Mouse (Mus musculus) thymus, postnatal 10 days (tissue): ENCODE results near the gene Gm9918.

ENCODE experiments used
- DNase-seq, 2 experiments: peaks; one replicate each; pipeline ENCODE4 v3.0.0; 2021; ENCODE audit warnings: low spot score in 2 of 2

The Gm9918 gene

DNA sequence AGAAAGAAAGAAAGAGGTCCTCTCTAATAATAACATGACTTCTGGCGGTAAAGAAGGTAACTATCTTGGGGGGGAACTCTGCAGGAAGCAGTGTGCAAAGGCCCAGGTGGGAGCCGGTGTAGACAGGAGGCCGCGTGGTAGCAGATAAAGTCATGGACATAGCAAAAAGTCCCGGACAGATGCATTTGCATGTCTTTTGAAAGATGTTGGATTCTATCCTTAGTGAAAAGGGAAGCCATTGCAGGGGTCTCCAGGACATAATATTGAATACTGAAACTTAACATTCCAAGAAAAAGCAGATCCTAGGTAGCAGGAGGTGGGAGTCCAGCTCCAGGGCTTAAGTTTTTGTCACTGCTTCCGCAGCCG, 8.3 kb downstream of the Gm9918 start:
- no peak for DNase-seq

DNA sequence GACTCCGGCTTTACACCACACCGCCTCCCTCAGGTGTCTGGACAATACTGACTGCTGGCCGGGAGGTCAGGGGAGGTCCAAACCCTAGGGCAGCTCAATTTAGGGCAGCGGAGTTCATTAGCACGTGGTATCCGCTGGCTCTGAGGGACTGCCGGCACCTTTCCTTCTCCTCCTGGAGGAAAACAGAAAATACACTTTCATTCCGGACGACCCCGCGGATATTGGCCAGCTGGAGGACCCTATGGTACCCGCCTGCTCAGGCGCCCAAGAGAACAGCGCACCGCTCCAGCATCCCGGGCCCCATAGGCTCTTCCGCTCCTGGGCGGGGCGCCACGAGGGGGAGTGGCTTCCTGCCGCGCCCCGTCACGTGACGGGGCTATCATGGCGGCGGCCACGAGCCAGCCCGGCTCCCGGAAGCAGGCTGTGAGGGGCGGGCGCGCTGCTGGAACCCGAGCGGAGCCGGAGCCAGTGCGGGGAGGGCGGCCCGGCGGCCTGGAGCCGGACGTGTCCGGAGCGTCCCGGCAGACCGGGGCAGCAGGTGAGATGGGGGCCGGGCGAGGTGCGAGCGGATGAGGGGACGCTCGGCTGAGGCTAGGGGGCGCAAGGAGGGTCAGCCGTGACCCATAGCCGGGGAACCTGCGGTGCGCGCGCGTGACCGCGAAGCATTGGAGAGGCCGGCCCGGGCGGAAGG, 8.9 kb downstream of the Gm9918 start, which contains the start of gene Mfsd5:
Gene Mfsd5, plus strand, starts transcription at position 363 of the 691 bp plus-strand sequence.
- peak; percentile 78 to 90 for DNase-seq

DNA sequence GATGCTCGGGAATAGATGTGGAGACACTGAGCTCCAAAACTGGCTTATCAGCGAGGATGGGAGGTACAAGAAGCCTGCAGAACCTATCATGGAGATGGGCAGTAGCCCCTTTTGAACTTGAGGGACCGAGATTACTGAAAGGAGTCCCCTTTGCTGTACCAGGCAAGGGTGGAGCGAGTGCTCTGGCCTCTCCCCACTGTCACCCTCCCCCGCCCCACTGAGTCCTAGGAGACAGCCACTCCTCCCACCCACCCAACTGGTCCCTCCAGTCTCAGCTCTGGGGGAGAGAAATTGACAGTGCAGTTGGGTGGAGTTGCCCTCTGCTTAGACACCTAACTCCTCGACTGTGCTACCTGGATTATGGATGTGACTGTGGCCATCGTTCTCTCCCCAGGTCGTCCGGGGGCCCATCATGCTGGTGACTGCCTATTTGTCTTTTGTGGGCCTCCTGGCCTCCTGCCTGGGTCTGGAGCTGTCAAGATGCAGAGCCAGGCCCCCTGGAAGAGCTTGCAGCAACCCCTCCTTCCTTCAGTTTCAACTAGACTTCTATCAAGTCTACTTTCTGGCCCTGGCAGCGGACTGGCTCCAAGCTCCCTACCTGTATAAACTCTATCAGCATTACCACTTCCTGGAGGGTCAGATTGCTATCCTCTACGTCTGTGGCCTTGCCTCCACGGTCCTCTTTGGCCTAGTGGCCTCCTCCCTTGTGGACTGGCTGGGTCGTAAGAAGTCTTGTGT, 9.6 kb downstream of the Gm9918 start:
- DNase-seq: no peak

DNA sequence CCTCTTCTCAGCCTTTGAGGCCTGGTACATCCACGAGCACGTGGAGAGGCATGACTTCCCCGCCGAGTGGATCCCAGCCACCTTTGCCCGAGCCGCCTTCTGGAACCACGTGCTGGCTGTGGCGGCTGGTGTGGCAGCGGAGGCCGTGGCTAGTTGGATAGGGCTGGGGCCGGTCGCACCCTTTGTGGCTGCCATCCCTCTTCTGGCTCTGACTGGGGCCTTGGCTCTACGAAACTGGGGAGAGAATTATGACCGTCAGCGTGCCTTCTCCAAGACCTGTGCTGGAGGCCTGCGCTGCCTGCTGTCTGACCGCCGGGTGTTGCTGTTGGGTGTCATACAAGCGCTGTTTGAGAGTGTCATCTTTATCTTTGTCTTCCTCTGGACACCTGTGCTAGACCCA, 10.3 kb downstream of the Gm9918 start:
- DNase-seq: no peak

DNA sequence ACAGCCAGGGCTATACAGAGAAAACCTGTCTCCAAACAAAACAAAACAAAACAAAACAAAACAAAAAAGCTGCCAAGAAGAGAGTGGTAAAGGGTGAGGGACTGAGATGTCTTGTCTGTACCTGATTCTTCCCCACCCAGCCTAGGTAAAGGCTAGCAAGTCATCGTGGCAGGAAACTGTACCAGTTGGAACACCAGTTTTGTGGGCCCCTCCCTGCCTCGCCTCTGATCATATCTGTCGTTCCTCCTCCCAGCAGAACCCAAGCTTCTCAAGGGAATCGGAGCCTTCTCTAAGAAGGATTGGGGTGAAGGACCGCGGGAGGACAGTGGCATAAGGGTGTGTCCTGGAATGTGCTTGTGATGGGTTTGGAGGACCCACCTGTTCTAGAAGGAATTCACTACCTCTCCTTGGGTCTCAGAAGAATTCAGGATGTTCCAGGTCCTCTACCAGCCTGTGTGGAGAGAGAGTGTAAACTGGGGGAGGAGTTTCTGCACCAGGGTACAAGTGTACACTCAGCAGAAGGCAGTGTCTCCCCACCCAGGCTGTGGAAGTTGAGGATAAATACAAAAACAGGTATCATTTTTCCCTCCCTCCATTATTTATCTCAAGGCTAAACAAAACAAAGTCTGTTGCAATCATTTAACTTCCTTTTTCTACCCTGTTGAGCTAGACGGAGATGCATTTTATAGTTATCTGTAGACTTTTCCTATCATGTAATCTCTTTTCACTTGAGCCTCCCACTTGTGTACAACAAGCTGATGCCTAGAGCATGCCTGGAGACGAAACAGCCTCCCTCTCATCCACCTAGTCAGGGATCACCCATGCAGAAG, 12.3 kb downstream of the Gm9918 start:
- no peak for DNase-seq

DNA sequence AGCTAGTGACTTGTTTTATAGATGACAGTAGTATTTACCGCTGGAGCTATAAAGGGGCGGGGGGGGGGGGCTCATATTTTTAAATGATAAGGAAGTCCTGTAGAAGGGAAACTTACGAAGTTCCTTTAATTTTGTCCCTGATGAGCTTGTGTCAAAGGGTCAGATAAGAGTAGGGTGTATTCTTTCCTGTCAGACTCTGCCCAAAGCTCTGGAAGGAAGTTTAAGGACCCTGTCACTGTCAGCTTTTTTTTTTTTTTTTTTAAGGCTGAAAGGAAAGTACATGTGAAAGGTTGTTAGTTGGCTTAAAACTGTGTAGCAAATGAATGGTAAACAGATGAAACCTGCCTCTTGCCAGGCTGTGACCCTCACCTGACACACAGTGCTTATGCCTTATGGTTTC, 13.3 kb downstream of the Gm9918 start:
- DNase-seq: no peak

DNA sequence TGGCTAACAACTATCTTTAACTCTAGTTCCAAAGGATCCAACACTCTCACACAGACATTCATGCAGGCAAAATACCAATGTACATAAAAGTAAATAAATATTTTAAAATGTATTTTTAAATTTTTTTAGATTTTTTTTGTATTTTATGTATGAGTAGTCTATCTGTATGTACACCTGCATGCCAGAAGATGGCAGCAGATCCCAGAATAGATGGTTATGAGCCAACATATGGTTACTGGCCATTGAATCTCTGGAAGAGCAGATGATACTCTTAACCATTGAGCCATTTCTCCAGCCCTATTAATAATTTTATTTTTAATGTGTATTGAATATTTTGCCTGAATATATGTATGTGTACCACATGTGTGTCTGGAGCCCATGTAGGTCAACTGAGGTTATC, 17.0 kb downstream of the Gm9918 start:
- peak in 1 of 2 experiments; percentile 57 for DNase-seq

DNA sequence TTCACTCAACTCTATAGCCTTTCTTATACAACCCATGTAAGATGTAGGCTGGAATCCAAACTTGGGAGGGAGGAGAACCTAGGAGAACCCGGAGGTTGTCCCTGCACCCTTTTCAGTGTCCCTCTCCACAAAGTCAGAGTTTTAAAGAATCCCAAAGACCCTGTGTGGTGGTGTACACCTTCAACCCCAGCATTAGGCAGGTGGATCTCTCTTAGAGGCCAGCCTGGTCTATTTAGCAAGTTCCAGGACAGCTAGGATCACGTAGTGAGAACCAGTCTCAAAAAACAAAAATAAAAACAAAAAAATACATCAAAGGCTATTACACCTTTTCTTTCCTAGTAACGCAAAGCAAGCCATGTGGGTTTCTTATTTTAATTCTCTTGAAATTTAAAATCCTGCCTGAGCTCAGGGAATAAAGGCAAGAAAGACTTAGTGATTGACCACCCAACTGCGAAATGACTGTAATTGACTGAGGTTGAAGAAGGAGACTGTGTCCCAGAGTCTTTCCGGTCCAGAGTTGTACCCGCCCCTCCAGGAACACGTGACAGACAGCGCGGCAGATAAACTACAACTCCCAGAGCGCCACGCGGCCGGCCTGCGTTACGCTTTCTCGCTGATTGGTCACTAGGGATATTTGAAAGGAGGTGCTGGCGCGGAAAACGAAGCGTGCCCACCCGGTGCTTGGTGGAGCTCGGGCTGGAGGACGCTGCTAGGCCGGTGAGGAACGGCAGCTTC, 25.4 kb downstream of the Gm9918 start, which contains the start of gene Espl1:
Gene Espl1, plus strand, starts transcription at position 634 of the 735 bp plus-strand sequence.
- DNase-seq: peak; percentile 92 to 93

DNA sequence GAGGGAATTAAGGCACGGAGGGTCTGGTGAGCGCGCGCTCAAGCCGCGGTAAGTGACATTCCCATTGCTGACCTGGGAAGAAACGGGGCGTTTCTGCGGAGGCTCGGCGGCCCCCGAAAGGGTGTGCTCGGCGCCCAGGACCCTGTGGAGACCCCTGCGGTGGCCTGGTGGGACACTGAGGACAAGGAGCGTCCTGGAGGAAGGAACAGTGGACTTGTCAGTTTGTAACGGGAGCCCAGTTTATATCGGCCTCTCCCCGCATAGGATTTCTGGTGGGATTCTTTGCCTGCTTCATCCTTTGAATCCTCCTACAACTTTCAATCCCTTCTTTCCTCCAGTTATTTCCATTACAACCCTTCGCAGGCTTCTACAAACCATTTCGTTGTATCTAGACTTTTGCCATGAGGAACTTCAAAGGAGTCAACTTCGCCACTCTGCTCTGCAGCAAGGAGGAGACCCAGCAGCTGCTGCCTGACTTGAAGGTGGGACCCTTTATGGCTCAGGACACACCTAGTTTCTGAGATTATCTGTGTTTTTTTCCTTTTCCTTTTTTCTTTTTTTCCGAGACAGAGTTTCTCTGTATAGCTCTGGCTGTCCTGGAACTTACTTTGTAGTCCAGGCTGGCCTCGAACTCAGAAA, 26.1 kb downstream of the Gm9918 start:
- DNase-seq: no peak

DNA sequence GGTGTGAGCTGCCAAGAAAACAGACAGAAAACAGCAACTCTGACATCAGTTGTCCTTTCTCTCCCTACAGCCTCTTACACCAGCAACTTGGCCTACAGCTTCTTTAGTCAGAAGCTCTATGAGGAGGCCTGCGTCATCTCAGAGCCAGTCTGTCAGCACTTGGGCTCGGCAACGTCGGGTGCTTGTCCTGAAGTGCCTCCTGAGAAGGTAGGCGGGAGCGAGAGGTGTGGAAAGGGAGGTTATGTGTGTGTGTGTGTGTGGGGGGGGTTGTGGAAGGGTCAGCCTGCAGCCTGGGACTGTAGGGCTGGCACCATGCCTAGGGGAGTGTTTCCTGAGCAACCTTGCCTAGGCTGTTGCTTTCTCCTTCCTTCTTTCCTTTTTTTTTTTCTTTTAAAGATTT, 32.2 kb downstream of the Gm9918 start:
- no peak for DNase-seq

DNA sequence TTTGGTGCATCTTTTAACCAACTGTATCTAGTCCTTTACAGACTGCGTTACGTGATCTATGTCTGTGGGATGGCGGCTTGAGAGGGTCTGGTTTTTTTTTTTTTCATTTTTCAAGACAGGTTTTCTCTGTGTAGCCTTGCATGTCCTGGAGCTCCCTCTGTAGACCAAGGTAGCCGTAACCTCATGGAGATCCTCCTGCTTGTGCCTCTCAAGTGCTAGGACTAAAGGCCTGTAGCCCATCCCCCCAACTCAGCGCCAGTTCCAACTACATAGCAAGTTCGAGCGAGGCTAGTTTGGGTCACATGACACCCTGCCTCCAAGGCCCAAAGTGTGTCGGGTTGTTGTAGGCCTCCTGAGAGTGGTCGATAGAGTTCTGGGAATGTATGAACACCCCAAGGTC, 38.4 kb downstream of the Gm9918 start:
- DNase-seq: no peak

DNA sequence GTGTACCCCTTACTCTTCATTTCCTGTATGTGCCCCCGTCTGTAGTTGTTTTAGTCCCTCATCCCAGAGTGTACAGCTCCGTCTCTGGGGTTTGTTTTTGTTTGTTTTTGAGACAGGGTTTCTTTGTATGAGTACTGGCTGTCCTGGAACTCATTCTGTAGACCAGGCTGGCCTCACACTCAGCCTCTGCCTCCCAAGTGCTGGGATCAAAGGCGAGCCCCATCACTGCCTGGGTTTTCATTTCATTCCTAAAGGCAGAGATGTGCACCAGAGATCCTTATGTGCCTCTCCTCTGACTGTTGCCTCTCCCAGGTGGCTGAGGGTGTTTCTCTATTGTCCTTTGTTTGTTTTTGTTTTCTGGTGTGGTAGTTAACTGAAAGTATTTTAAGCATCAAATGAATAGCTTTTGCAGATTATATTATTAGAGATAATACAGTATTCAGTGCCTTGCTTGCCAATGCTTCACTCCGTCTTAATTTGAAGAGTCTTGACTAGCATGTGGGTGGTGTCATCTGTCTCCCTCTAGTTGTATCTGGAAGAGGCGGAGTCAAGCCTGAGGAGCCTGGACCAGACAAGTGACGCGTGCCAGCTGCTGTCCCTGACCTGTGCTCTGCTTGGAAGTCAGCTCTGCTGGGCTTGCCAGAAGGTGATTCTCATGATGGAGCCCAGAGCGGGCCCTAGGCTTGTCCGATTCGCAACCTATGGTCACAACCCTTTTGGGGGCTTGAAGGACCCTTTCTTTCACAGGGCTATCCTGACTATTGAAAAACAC, 39.9 kb downstream of the Gm9918 start:
- no peak for DNase-seq

DNA sequence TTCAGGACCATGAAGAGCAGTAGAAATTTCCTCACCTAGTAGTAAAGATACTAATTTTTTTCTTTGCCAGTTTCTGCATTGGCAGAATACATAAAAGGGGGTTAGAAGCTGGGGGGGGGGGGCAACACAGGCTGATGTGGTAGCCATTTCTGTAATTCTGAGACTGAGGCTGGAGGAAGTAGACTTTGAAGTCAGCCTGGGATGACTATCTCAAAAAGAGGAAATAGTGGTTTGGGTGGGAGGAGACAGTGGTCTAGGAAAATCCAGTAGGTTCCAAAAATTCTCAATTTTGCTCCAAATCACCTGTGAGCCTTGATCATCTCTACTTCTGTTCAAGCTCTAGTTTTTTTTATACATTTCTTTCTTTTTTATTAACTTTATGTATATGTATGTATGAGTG, 41.1 kb downstream of the Gm9918 start:
- no peak for DNase-seq

DNA sequence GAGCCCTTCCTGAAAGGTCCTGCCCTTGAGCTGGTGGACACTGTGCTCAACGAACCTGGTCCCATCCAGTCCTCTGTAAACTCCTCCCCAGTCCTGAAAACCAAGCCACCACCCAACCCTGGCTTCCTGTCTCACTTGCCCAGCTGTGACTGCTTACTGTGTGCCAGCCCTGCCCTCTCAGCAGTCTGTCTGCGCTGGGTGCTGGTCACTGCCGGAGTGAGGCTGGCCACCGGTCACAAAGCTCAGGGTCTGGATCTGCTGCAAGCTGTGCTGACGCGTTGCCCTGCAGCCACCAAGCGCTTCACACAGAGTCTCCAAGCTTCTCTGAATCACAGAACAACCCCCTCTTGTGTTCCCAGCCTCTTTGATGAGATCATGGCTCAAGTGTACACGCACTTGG, 44.9 kb downstream of the Gm9918 start:
- no peak for DNase-seq

DNA sequence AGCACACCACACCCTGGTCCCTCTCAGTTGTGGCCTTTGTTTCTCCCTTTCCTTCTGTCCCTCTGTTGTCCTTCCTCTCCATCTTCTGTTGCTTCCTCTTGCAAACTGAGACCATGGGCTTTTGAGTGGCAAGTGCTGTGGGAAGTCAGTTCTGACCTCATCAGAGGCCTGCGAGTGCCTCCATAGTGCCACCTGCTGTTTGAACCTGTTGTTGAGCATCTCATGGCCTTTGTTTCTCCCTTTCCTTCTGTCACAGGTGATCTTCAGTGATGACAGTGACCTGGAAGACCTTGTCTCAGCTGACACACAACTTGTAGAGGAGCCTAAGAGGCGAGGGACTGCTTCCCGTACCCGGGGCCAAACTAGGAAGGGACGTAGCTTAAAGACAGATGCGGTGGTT, 45.9 kb downstream of the Gm9918 start:
- peak; percentile 16 to 67 for DNase-seq
